Mouse (Mus musculus) lung, adult 2 months (tissue): ENCODE data around the gene Gm2916.
"Not testable (repeated sequence)": the region's sequence is repeated elsewhere in the genome, so short reads cannot be mapped to it uniquely, and the experiment has no call there.

Experiments
- CTCF ChIP-seq: fragments of 200-500 bp; IDR thresholded peaks from 2 replicates; pipeline ENCODE4 v1.5.1; 2011; ENCODE audit warnings: mild to moderate bottlenecking, low read length, control low read depth; ENCODE audit not compliant: insufficient read depth
- POLR2A ChIP-seq: fragments of 200-500 bp; IDR thresholded peaks from 2 replicates; pipeline ENCODE4 v1.6.1; 2011; ENCODE audit warnings: low read depth, mild to moderate bottlenecking, control low read depth, low read length, borderline replicate concordance; ENCODE audit errors: extremely low read depth

DNA sequence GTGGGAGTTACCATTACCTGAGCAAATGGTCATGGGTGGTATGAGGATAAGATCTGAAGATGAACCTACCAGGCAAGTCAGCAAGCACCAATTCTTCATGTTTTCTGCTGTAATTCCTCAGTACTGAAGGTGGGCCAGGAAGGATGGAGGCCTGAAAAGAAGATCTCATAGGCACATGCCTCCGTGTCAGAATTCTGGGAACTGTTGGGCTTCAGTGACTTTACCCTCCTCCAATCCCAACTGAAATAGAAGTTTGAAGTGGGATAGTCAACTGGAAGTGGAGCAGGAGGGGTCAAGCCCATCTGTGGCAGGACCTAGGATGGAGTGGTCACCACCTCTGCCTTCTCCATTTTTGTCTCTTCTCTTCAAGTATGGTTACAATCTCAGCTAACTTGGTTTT lies at the start of gene Gm2916:
- not testable (repeated sequence) for TF ChIP-seq CTCF, POLR2A
